Mouse (Mus musculus): ENCODE measurements around the gene Zfp598. TPM values are rescaled to one million over a fixed set of nuclear protein-coding genes. Genes with fewer than 3 reads are reported as not detected.

Zfp598 gene
- polyA plus RNA-seq, 1 experiment from 2014 or later: 13.5 TPM

DNA sequence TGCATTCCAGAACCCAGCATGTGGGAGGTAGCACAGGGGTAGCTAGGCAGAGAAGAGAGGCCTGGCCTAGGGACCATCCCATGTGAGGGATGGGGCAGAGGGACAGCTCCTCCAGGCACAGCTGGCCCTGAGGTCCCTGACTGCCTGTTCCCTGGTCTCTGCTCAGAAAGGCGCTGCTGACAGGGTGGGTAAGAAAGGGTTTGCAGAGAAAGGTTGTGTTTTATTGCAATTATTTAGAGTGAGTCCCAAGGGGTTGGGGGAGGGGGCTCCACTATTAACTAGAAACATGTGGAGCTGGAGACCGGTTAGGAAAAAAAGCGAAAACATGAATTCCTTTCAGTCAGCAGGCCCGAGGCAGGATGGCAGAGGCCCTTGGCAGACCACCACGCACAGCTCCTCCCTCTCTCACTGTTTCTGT lies 29.9 kb upstream of the Zfp598 start:
- Histone ChIP-seq H3K27me3 (replicated peaks; ENCODE audit: control insufficient read depth, insufficient read depth, low read length) (no peaks in the 10 kb centered on the region), H3K4me2 (replicated peaks; ENCODE audit: low read depth) (no peak overlapping the region), H3K36me3 (ENCODE audit: control insufficient read depth, insufficient read depth) (peaks cover 16% of the 10 kb centered on the region; the same call in 1 of the 2 replicates), H3K4me1 (replicated peaks; ENCODE audit: control insufficient read depth, insufficient read depth, low read length) (no peaks in the 10 kb centered on the region), H3K4me3 (ENCODE audit: low read depth, low read length) (no peak overlapping the region), H3K9ac (ENCODE audit: low read depth, low read length) (no peak overlapping the region), H3K27ac (ENCODE audit: low read depth, low read length) (peak overlapping the region; percentile 70), H3K9me3 (ENCODE audit: control insufficient read depth) (no peaks in the 10 kb centered on the region)
- TF ChIP-seq CTCF (IDR thresholded peaks at IDR 0.05; ENCODE audit: low read depth): no peak
- 70% methylated on average over 5 of the region's 5 CpGs for WGBS
- ATAC-seq: no peak

GRCm38 (mm10) chr17:24640119-24640518 lies 29.4 kb upstream of the Zfp598 start:
- ATAC-seq: no peak
- Histone ChIP-seq H3K27me3 (replicated peaks; ENCODE audit: control insufficient read depth, insufficient read depth, low read length) (no peaks in the 10 kb centered on the region), H3K9me3 (ENCODE audit: control insufficient read depth) (no peaks in the 10 kb centered on the region), H3K4me2 (replicated peaks; ENCODE audit: low read depth) (no peak overlapping the region), H3K36me3 (ENCODE audit: control insufficient read depth, insufficient read depth) (peaks cover 16% of the 10 kb centered on the region; the same call in 1 of the 2 replicates), H3K4me1 (replicated peaks; ENCODE audit: control insufficient read depth, insufficient read depth, low read length) (no peaks in the 10 kb centered on the region), H3K9ac (ENCODE audit: low read depth, low read length) (no peak overlapping the region), H3K4me3 (ENCODE audit: low read depth, low read length) (no peak overlapping the region), H3K27ac (ENCODE audit: low read depth, low read length) (peak overlapping the region; percentile 41)
- WGBS: 88% methylated on average over 7 of the region's 7 CpGs
- no peak for TF ChIP-seq CTCF (IDR thresholded peaks at IDR 0.05; ENCODE audit: low read depth)

GRCm38 (mm10) chr17:24640581-24640980 lies 28.9 kb upstream of the Zfp598 start:
- H3K27me3 ChIP-seq (replicated peaks; ENCODE audit: control insufficient read depth, insufficient read depth, low read length): no peaks in the 10 kb centered on the region
- no peaks in the 10 kb centered on the region for H3K9me3 ChIP-seq (ENCODE audit: control insufficient read depth)
- no peak for TF ChIP-seq CTCF (IDR thresholded peaks at IDR 0.05; ENCODE audit: low read depth)
- ATAC-seq: no peak
- H3K36me3 ChIP-seq (ENCODE audit: control insufficient read depth, insufficient read depth): peaks cover 16% of the 10 kb centered on the region; the same call in 1 of the 2 replicates
- no peak overlapping the region for H3K9ac ChIP-seq (ENCODE audit: low read depth, low read length)
- no peak overlapping the region for H3K27ac ChIP-seq (ENCODE audit: low read depth, low read length)
- H3K4me2 ChIP-seq (replicated peaks; ENCODE audit: low read depth): no peak overlapping the region
- WGBS: 94% methylated on average over 15 of the region's 15 CpGs
- H3K4me3 ChIP-seq (ENCODE audit: low read depth, low read length): no peak overlapping the region
- H3K4me1 ChIP-seq (replicated peaks; ENCODE audit: control insufficient read depth, insufficient read depth, low read length): no peaks in the 10 kb centered on the region

GRCm38 (mm10) chr17:24641944-24642343 lies 27.5 kb upstream of the Zfp598 start:
- Histone ChIP-seq H3K9me3 (ENCODE audit: control insufficient read depth) (no peaks in the 10 kb centered on the region), H3K4me2 (replicated peaks; ENCODE audit: low read depth) (no peak overlapping the region), H3K27me3 (replicated peaks; ENCODE audit: control insufficient read depth, insufficient read depth, low read length) (no peaks in the 10 kb centered on the region), H3K9ac (ENCODE audit: low read depth, low read length) (no peak overlapping the region), H3K4me1 (replicated peaks; ENCODE audit: control insufficient read depth, insufficient read depth, low read length) (no peaks in the 10 kb centered on the region), H3K27ac (ENCODE audit: low read depth, low read length) (no peak overlapping the region), H3K4me3 (ENCODE audit: low read depth, low read length) (no peak overlapping the region), H3K36me3 (ENCODE audit: control insufficient read depth, insufficient read depth) (peaks cover 16% of the 10 kb centered on the region; the same call in 1 of the 2 replicates)
- no peak for TF ChIP-seq CTCF (IDR thresholded peaks at IDR 0.05; ENCODE audit: low read depth)
- WGBS: 91% methylated on average over 14 of the region's 14 CpGs
- ATAC-seq: no peak

DNA sequence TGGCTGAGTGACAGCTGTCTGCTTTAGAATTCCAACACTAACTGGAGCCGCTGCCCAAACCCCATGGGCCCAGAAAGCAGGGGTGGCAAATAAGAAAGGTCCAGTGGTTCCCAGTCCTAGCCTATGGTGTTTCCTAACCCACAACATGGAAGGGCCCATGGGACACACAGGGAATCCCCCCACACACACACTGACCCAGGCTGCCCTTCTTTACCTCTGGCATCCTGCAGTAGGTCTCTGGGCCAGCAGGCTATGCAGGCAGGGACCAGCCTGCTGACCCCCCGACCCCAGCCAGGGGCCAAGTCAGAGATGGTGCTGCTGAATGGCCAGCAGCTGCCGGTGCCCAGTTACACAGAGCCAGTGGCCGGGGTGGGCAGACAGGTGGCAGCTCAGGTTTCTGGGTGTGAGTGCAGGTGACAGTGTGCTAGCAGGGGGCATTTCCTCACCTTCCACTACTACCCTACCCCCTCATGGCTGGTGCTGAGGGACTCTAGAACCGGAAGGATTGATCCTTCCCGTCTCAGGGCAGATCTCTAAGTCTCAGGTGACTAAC lies 26.6 kb upstream of the Zfp598 start:
- Histone ChIP-seq H3K9me3 (ENCODE audit: control insufficient read depth) (no peaks in the 10 kb centered on the region), H3K9ac (ENCODE audit: low read depth, low read length) (no peak overlapping the region), H3K27me3 (replicated peaks; ENCODE audit: control insufficient read depth, insufficient read depth, low read length) (no peaks in the 10 kb centered on the region), H3K4me3 (ENCODE audit: low read depth, low read length) (no peak overlapping the region), H3K27ac (ENCODE audit: low read depth, low read length) (no peak overlapping the region), H3K4me1 (replicated peaks; ENCODE audit: control insufficient read depth, insufficient read depth, low read length) (no peaks in the 10 kb centered on the region), H3K4me2 (replicated peaks; ENCODE audit: low read depth) (peak overlapping the region; percentile 32), H3K36me3 (ENCODE audit: control insufficient read depth, insufficient read depth) (peaks cover 16% of the 10 kb centered on the region; the same call in 1 of the 2 replicates)
- 69% methylated on average over 6 of the region's 6 CpGs for WGBS
- ATAC-seq: no peak
- TF ChIP-seq CTCF (IDR thresholded peaks at IDR 0.05; ENCODE audit: low read depth): no peak

GRCm38 (mm10) chr17:24644030-24644715 lies 25.3 kb upstream of the Zfp598 start:
- 48% methylated on average over 7 of the region's 7 CpGs for WGBS
- no peak for ATAC-seq
- Histone ChIP-seq H3K9me3 (ENCODE audit: control insufficient read depth) (no peaks in the 10 kb centered on the region), H3K4me1 (replicated peaks; ENCODE audit: control insufficient read depth, insufficient read depth, low read length) (no peaks in the 10 kb centered on the region), H3K4me2 (replicated peaks; ENCODE audit: low read depth) (0 out of 2 replicates have a peak overlapping the region, but pooled peaks have one; percentile 32), H3K27ac (ENCODE audit: low read depth, low read length) (peak overlapping the region; percentile 75), H3K4me3 (ENCODE audit: low read depth, low read length) (no peak overlapping the region), H3K36me3 (ENCODE audit: control insufficient read depth, insufficient read depth) (peaks cover 16% of the 10 kb centered on the region; the same call in 1 of the 2 replicates), H3K9ac (ENCODE audit: low read depth, low read length) (no peak overlapping the region), H3K27me3 (replicated peaks; ENCODE audit: control insufficient read depth, insufficient read depth, low read length) (no peaks in the 10 kb centered on the region)
- TF ChIP-seq CTCF (IDR thresholded peaks at IDR 0.05; ENCODE audit: low read depth): no peak

Data from intestine, postnatal 0 days (tissue).